Mouse (Mus musculus): ENCODE data around the gene Snx9. TPM values are rescaled to one million over a fixed set of nuclear protein-coding genes. Genes with fewer than 3 reads are reported as not detected.

Gene Snx9
- polyA plus RNA-seq, 1 experiment from 2014 or later, result 9.5 TPM

DNA sequence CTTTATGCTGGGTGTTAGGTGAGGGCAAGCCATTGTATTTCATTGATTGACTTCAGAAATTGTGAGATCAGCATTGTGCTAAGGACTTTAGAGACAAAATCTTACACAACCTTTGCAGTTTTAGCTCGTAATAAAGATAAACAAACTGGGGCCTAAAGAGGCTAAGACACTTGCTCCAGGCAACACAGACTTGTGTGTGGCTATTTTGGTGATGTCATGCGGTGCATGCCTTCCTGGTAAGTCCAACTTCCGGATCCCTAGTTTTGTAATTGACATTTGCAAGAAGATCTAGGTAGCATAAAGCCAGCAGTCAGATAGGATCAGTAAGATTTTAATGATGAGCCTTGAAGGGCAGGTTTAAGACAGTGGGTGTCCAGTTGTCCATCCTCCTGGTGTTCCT lies 101.0 kb downstream of the Snx9 start:
- Histone ChIP-seq H3K9ac (no peak overlapping the region), H3K9me3 (no peaks in the 10 kb centered on the region), H3K27ac (replicated peaks) (no peak overlapping the region), H3K4me1 (replicated peaks) (peaks cover 15% of the 10 kb centered on the region), H3K4me3 (0 out of 2 replicates have a peak overlapping the region, but pooled peaks have one; percentile 51), H3K4me2 (peak overlapping the region; percentile 79), H3K36me3 (no peaks in the 10 kb centered on the region), H3K27me3 (peaks cover 41% of the 10 kb centered on the region)
- 82% methylated on average over 3 of the region's 3 CpGs for WGBS
- no peak for ATAC-seq (ENCODE audit: low read depth)

DNA sequence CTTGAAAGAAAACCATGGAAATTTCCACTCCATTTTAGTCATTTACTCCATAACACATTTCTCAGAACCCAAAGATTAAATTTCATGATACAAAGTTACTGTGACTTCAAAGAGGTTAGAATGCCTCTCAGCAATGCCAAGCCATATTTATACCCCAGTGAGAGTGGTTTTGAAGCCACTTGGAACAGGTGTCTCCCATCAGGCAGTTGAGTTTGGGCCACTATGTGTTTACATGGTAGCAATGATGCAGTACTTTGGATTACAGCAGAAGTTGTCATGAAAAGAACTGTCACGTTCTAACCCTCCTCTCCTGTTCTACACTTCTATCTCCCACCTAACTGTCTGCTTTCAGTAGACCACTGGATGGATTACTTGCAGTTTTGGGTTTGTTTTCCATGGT lies 101.9 kb downstream of the Snx9 start:
- Histone ChIP-seq H3K4me1 (replicated peaks) (peaks cover 15% of the 10 kb centered on the region), H3K27me3 (peaks cover 40% of the 10 kb centered on the region), H3K36me3 (no peaks in the 10 kb centered on the region), H3K9me3 (no peaks in the 10 kb centered on the region), H3K4me3 (no peak overlapping the region), H3K9ac (no peak overlapping the region), H3K4me2 (no peak overlapping the region), H3K27ac (replicated peaks) (no peak overlapping the region)
- WGBS, result 84% methylated on average over 1 of the region's 1 CpGs
- no peak for ATAC-seq (ENCODE audit: low read depth)

DNA sequence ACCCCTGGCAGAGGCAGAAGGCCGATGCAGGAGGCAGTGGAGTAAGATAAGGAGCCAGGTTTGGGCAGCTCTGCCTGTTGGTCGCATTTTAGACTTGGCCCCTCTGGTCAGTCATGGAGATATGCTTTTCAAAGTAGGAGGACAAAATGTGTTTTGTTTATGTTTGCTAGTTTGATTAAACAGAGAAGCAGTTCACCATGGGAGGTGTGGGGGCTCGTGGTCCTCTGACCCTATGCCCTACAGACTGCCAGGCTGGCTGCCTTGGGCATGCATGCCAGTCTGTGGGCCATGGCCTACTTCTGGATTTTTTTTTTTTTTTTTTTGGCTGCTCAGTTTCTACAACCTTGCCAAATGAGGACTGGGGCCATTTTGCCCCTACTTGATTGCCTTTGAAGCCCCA lies 105.9 kb downstream of the Snx9 start:
- no peaks in the 10 kb centered on the region for H3K36me3 ChIP-seq
- H3K4me2 ChIP-seq, result no peak overlapping the region
- WGBS, result 75% methylated on average over 3 of the region's 3 CpGs
- peaks cover 2% of the 10 kb centered on the region; the same call in 1 of the 2 replicates for H3K4me1 ChIP-seq (replicated peaks)
- H3K9ac ChIP-seq, result no peak overlapping the region
- H3K27me3 ChIP-seq, result peaks cover 12% of the 10 kb centered on the region
- no peaks in the 10 kb centered on the region for H3K9me3 ChIP-seq
- no peak for ATAC-seq (ENCODE audit: low read depth)
- H3K4me3 ChIP-seq, result no peak overlapping the region
- no peak overlapping the region for H3K27ac ChIP-seq (replicated peaks)

DNA sequence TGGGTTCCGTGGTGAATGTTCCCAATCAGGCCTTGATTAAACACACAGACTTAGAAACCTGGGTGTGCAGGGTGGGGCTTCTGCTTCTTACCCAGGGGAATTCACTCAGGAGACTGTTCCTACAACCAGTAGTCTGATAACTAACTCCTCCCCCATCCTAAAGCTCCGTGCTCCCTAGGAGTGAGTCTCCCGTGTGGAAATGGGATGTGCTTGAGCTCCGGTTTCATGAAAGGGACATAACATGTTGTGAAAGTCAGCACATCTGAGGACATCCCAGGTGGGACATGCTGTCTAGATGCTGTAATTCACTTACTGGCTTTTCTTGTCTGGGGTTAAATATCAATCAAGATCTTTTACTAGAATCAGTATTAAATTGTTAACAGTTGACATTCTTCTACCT lies 111.3 kb downstream of the Snx9 start:
- no peak for ATAC-seq (ENCODE audit: low read depth)
- Histone ChIP-seq H3K4me1 (replicated peaks) (no peaks in the 10 kb centered on the region), H3K9ac (no peak overlapping the region), H3K27ac (replicated peaks) (no peak overlapping the region), H3K4me2 (no peak overlapping the region), H3K9me3 (no peaks in the 10 kb centered on the region), H3K36me3 (no peaks in the 10 kb centered on the region), H3K27me3 (no peaks in the 10 kb centered on the region), H3K4me3 (no peak overlapping the region)
- 85% methylated on average over 4 of the region's 4 CpGs for WGBS

DNA sequence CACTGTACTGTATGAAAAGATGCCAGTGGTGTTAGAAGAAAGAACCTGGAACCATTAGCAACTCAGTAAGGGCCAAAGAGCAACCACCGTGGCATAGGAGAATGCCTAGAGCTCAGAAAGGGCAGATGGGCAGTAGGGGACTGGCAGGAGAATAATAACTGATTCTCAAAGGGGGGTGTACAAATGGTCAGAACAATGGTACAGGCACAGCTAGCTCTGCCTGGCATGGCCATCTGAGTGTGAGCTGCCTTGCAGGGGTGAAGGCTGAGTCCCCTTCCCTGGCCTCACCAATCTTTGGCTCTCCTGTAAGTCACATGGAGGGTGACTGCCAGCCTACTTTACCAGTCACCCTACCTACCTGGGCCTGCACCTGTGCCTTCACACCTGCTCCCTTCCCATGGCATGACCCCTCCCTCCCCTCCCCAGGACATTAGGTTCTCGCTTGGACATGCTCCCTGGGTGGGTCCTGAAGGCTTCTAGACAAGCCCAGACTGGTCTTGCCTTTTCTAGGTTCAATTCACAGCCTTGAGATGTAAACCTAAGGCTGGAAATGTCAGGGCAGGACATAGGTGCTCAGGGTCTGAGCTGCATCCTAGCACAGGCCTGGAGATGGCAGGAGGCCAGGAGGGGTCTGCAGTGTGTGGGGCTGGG lies 115.3 kb downstream of the Snx9 start:
- 78% methylated on average over 2 of the region's 2 CpGs for WGBS
- H3K4me1 ChIP-seq (replicated peaks), result no peaks in the 10 kb centered on the region
- no peaks in the 10 kb centered on the region for H3K9me3 ChIP-seq
- H3K9ac ChIP-seq, result no peak overlapping the region
- H3K27ac ChIP-seq (replicated peaks), result no peak overlapping the region
- no peak for ATAC-seq (ENCODE audit: low read depth)
- no peak overlapping the region for H3K4me2 ChIP-seq
- H3K27me3 ChIP-seq, result no peaks in the 10 kb centered on the region
- no peaks in the 10 kb centered on the region for H3K36me3 ChIP-seq
- no peak overlapping the region for H3K4me3 ChIP-seq

DNA sequence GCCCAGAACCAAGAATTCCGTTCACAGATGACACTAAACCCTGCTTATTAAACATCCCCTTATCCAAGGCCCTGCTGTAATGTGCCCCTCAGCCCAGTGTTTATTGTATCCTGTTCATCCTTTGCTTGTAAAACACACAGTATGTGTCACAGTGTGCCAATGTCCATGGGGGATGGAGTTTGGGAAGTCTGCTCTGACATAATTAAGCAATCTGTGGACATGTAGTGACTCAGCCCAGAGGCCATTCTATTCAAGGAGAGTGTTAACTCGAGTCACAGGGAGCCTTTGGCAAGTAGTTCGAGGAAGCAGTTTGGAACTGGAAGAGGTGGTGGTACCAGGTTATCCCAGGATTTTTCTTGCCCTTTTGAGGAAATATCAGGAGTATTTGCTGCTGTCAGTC lies 116.0 kb downstream of the Snx9 start:
- no peak for ATAC-seq (ENCODE audit: low read depth)
- H3K27ac ChIP-seq (replicated peaks), result no peak overlapping the region
- WGBS, result 80% methylated on average over 3 of the region's 3 CpGs

DNA sequence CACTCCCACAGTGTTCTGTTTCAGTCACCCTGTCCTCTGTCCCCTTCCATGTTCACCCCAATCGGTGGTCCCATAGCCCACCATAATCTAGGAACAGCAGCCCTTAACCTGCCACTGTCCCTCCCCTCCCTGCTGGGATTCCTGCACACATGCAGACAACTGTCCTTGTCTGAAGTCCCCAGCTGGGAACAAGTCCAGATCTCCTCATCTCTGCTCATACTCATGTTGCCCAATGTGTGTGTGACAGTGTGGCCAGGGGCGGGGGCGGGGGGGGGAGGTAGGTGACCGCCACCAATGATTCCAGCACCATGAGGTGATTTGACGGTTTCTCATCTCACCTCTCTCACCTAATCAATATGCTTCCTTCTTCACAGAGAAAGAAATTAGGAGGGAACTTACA lies 117.1 kb downstream of the Snx9 start:
- Histone ChIP-seq H3K9me3 (no peaks in the 10 kb centered on the region), H3K4me3 (no peak overlapping the region), H3K4me1 (replicated peaks) (no peaks in the 10 kb centered on the region), H3K27ac (replicated peaks) (no peak overlapping the region), H3K36me3 (no peaks in the 10 kb centered on the region), H3K27me3 (no peaks in the 10 kb centered on the region), H3K4me2 (no peak overlapping the region), H3K9ac (no peak overlapping the region)
- WGBS, result 95% methylated on average over 5 of the region's 5 CpGs
- no peak for ATAC-seq (ENCODE audit: low read depth)

More for the DNA sequence above, 116.0 kb downstream of the Snx9 start:
- Histone ChIP-seq H3K9ac (no peak overlapping the region), H3K4me2 (no peak overlapping the region), H3K4me1 (replicated peaks) (no peaks in the 10 kb centered on the region), H3K27me3 (no peaks in the 10 kb centered on the region), H3K36me3 (no peaks in the 10 kb centered on the region), H3K4me3 (no peak overlapping the region), H3K9me3 (no peaks in the 10 kb centered on the region)

DNA sequence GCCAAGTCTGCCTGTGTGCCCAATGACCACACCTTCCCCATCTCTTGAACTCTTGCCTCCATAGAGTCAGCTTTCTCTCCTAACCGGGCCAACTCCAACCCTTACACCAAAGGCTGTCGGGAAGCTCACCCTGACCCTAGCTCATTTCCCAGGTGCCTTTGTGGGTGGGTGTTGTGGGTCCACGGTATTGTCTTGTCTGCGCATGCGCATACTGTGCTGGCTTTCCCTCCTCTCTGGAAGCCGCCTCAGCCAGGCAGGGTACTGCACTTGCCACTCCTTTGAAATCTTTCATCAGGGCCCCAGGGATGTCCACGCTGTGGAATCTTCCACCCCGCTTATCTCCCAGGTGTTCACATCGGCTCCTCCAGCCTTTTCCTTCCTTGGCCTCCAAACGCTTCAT lies 117.5 kb downstream of the Snx9 start:
- ATAC-seq (ENCODE audit: low read depth), result no peak
- Histone ChIP-seq H3K4me2 (no peak overlapping the region), H3K9me3 (no peaks in the 10 kb centered on the region), H3K36me3 (no peaks in the 10 kb centered on the region), H3K4me1 (replicated peaks) (no peaks in the 10 kb centered on the region), H3K9ac (no peak overlapping the region), H3K27ac (replicated peaks) (no peak overlapping the region), H3K4me3 (no peak overlapping the region), H3K27me3 (no peaks in the 10 kb centered on the region)
- WGBS, result 85% methylated on average over 10 of the region's 10 CpGs

DNA sequence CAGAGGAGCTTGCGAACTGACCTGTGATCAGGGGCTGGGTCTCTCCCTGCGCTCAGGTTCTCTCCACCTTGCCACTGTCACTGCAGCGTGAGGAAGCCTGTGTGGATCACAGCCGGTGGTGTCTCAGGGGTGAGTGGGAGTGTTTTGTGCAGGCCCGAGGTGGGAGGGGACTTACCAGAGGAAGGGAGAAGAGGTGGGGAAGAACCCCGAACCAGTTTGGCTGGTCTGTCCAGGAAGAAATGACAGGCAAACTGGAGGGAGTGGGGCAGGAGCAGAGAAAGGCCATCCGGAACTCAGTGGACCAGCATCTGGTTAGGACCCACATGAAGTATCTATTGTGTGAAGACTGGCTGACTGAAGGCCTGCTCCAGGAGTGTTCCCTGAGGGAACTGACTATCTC lies 118.0 kb downstream of the Snx9 start:
- Histone ChIP-seq H3K27me3 (no peaks in the 10 kb centered on the region), H3K4me2 (no peak overlapping the region), H3K36me3 (no peaks in the 10 kb centered on the region), H3K9me3 (no peaks in the 10 kb centered on the region), H3K9ac (no peak overlapping the region), H3K4me3 (no peak overlapping the region), H3K27ac (replicated peaks) (no peak overlapping the region), H3K4me1 (replicated peaks) (no peaks in the 10 kb centered on the region)
- WGBS, result 75% methylated on average over 7 of the region's 7 CpGs
- no peak for ATAC-seq (ENCODE audit: low read depth)

DNA sequence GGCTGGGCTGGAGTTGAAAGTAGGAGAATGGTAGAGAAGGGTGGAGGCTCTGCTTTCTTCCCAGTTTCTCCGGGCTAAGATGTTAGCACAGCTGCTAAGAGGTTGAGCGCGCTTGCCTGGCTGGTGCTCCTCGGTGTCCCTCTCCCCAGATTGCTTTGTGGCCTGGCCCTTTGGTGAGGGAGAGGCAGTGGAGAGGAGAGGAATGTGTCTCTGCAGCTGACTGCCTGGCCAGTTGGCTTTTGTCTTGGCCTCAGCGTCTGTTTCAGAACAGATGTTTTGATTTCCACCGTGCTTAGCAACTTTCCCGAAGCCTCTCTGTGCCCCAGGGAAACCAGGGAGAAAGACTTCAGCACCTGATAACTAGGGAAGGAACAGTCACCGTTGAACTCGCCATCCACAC lies 118.7 kb downstream of the Snx9 start:
- H3K9me3 ChIP-seq, result no peaks in the 10 kb centered on the region
- no peak overlapping the region for H3K27ac ChIP-seq (replicated peaks)
- no peak overlapping the region for H3K4me2 ChIP-seq
- H3K27me3 ChIP-seq, result no peaks in the 10 kb centered on the region
- no peak overlapping the region for H3K4me3 ChIP-seq
- no peak overlapping the region for H3K9ac ChIP-seq
- no peak for ATAC-seq (ENCODE audit: low read depth)
- 68% methylated on average over 9 of the region's 9 CpGs for WGBS
- H3K36me3 ChIP-seq, result no peaks in the 10 kb centered on the region
- H3K4me1 ChIP-seq (replicated peaks), result no peaks in the 10 kb centered on the region

DNA sequence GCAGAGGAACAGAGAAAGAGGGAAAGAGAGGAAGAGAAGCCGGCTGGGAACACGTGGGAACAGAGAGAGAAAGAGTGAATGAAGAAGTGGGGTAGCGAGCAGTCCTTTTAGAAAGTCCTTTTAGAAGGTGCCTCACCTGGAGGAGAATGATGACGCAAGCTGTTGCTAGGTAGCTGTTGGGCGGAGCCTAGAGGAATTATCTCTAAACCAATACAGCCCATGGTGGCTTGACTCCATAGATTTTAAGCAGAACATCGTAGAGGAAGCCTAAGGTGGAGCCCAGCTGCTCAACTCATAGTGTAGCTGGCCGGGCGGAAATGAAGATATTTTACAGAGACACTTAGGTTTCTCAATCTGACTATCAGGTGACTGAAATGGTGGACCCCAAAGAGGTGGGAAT lies 122.6 kb downstream of the Snx9 start:
- ATAC-seq (ENCODE audit: low read depth), result no peak
- 92% methylated on average over 8 of the region's 8 CpGs for WGBS

DNA sequence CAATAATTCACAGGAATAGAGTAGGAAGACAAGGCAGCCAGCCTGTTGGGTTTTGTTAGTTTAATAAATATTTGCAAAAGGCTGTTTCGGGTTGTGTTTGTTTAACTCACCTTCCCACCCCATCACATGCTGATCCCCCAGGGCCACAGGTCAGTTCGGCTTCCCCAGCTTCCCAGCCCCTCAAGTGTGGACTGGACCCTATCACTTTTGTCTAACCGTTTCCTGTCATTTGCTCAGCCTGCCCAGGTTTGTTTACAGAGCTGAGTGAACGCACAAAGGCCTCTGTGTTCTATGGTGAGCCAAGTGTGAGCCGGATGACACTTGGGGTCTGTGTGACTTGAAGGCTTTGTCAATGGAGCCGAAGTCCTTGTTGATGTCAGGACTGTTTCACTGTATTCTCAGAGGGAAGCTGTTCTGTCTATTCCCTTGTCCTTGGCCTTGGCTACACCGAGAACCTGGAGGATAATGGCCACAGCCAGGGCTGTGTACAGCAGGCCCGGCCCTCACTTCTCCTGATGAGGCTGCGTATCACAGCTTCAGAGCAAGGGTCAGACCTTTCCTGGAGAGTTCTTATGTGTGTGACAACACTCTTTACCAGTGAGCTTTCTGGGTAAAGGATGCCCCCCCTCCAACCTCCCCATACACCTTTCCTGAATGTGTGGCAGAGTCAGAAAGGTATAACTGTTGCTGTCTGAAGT lies 124.1 kb downstream of the Snx9 start:
- Histone ChIP-seq H3K27me3 (no peaks in the 10 kb centered on the region), H3K9me3 (no peaks in the 10 kb centered on the region), H3K4me3 (no peak overlapping the region), H3K4me1 (replicated peaks) (peaks cover 3% of the 10 kb centered on the region; the same call in 1 of the 2 replicates), H3K4me2 (no peak overlapping the region), H3K27ac (replicated peaks) (no peak overlapping the region), H3K9ac (no peak overlapping the region), H3K36me3 (no peaks in the 10 kb centered on the region)
- 57% methylated on average over 9 of the region's 9 CpGs for WGBS
- ATAC-seq (ENCODE audit: low read depth), result no peak

More for the DNA sequence above, 122.6 kb downstream of the Snx9 start:
- Histone ChIP-seq H3K27me3 (no peaks in the 10 kb centered on the region), H3K36me3 (no peaks in the 10 kb centered on the region), H3K4me1 (replicated peaks) (no peaks in the 10 kb centered on the region), H3K9me3 (no peaks in the 10 kb centered on the region), H3K4me3 (no peak overlapping the region), H3K27ac (replicated peaks) (no peak overlapping the region), H3K4me2 (no peak overlapping the region), H3K9ac (no peak overlapping the region)

DNA sequence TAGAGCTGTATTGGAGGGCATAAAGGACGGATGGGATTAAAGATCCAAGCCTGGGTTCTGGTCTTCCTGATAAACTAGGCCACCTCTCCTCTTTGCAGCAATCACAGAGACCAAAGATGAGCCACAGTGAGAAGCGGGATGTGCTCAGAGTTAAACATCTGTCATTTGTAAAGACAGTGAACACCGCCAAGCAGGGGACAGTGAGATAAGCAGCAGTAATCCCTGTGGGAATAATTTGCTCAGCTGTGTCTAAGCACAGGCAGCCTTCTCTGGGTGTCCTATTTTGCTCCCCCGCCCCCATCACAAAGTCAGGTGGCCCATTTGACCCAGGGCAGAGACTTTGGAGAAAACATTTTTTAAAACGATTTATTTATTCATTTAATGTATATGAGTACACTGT lies 125.6 kb downstream of the Snx9 start:
- no peak for ATAC-seq (ENCODE audit: low read depth)
- Histone ChIP-seq H3K4me3 (no peak overlapping the region), H3K4me1 (replicated peaks) (peaks cover 3% of the 10 kb centered on the region; the same call in 1 of the 2 replicates), H3K36me3 (no peaks in the 10 kb centered on the region), H3K9me3 (no peaks in the 10 kb centered on the region), H3K4me2 (no peak overlapping the region), H3K27ac (replicated peaks) (no peak overlapping the region), H3K9ac (no peak overlapping the region), H3K27me3 (no peaks in the 10 kb centered on the region)
- 82% methylated on average over 5 of the region's 5 CpGs for WGBS

All from neural tube, embryonic 13.5 days (tissue).